Comparison of ENCODE assay signal across 27 mouse cellular contexts in the genomic region with DNA sequence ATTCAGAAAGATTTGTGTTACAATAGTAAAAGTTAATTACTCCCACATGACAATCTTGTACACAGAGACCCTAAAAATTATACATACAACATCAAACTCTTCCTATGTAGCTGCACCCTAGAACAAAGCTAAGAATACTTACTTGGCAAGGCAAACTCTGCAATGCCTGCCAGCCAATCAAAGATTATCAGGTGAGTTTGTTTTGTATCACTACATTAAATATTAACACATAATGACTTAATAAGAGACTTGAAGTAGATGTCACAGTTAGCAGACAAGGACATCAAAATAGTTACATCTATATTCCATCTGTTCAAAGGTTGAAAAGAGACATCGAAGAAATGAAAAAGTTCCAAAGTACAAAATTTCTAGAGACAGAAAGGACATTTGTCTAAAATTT. TPM values are rescaled to one million over a fixed set of nuclear protein-coding genes. Genes with fewer than 3 reads are reported as not detected.
DNase-seq lines count a peak whose midpoint lies in the region; ATAC-seq and TF ChIP-seq lines count a peak whose summit lies in the region.
"Had no signal": no experiment of that assay in that cellular context is flagged by ENCODE, and none has a peak within 500 bp of the region (broad histone marks: within the 10 kb centered on the region; RNA-seq: fewer than 3 reads in every experiment).

No protein-coding gene starts in this region.

- no peak for ATAC-seq in kidney, embryonic 16.5 days (ENCODE audit: low FRiP score, low TSS enrichment)
- no peak for ATAC-seq in liver, embryonic 11.5 days (replicated peaks; ENCODE audit: low FRiP score)
- ATAC-seq: activated CD4-positive, CD25-positive, alpha-beta regulatory T cell, adult 4 months; forebrain, embryonic 15.5 days had no signal

- TF ChIP-seq CTCF in liver, adult 2 months (IDR thresholded peaks at IDR 0.05; ENCODE audit: low read depth, low read length) = no peak

- no peak overlapping the region for H3K4me2 ChIP-seq in kidney, embryonic 16.5 days (replicated peaks; ENCODE audit: low read depth, low read length)
- no peak overlapping the region for H3K4me2 ChIP-seq in liver, embryonic 11.5 days
- H3K4me2 ChIP-seq: embryonic facial prominence, embryonic 13.5 days; forebrain, embryonic 12.5 days; forebrain, embryonic 15.5 days; heart, embryonic 12.5 days; heart, embryonic 15.5 days; hindbrain, embryonic 13.5 days had no signal

- no peak overlapping the region for H3K27ac ChIP-seq in kidney, embryonic 16.5 days (ENCODE audit: low read length)
- H3K27ac ChIP-seq in liver, adult 2 months (replicated peaks; ENCODE audit: insufficient read depth, low read depth, low read length) = no peak overlapping the region
- H3K27ac ChIP-seq in liver, embryonic 11.5 days (ENCODE audit: low read depth, low read length) = no peak overlapping the region
- H3K27ac ChIP-seq: embryonic facial prominence, embryonic 10.5 days; embryonic facial prominence, embryonic 13.5 days; forebrain, embryonic 12.5 days; forebrain, embryonic 15.5 days; heart, embryonic 15.5 days; hindbrain, embryonic 10.5 days; hindbrain, embryonic 13.5 days had no signal

- TF ChIP-seq POLR2A in liver, adult 2 months (IDR thresholded peaks at IDR 0.05; ENCODE audit: extremely low read depth, insufficient read depth, low read length) = no peak

- 90% methylated on average over 1 of the region's 1 CpGs for WGBS in kidney, embryonic 16.5 days
- 36% methylated on average over 1 of the region's 1 CpGs for WGBS in liver, adult 2 months
- WGBS in liver, embryonic 11.5 days = 100% methylated on average over 1 of the region's 1 CpGs

- DNase-seq in kidney, adult 11 months = peak; percentile 23
- DNase-seq in kidney, adult 18-20 months = no peak
- DNase-seq in kidney, adult 9 months = peak; percentile 77
- peak; percentile 78 for DNase-seq in liver, adult 2 months (ENCODE audit: extremely low read depth, low read depth, low spot score)
- no peak for DNase-seq in liver, embryonic 11.5 days (ENCODE audit: low spot score)
- DNase-seq: adrenal gland, adult 8-10 months; adrenal gland, postnatal 25 days; cerebellum, adult 11-12 months; cerebellum, adult 8-10 months; cerebellum, postnatal 10 days; cerebellum, postnatal 36 days; embryo, embryonic 11 days; gastrocnemius, postnatal 25 days; heart, adult 18-20 months; heart, postnatal 10 days; heart, postnatal 36 days had no signal

- no peaks in the 10 kb centered on the region for H3K4me1 ChIP-seq in kidney, embryonic 16.5 days (ENCODE audit: insufficient read depth, low read length)
- H3K4me1 ChIP-seq in liver, adult 2 months (ENCODE audit: control insufficient read depth, insufficient read depth, low read length) = peaks cover 4% of the 10 kb centered on the region
- no peaks in the 10 kb centered on the region for H3K4me1 ChIP-seq in liver, embryonic 11.5 days (replicated peaks; ENCODE audit: control insufficient read depth, insufficient read depth, low read length)
- H3K4me1 ChIP-seq: embryonic facial prominence, embryonic 10.5 days; forebrain, embryonic 12.5 days; forebrain, embryonic 15.5 days; heart, embryonic 12.5 days; heart, embryonic 15.5 days; hindbrain, embryonic 10.5 days; hindbrain, embryonic 13.5 days had no signal

- no peaks in the 10 kb centered on the region for H3K9me3 ChIP-seq in kidney, embryonic 16.5 days (ENCODE audit: low read length)
- no peaks in the 10 kb centered on the region for H3K9me3 ChIP-seq in liver, embryonic 11.5 days (ENCODE audit: control insufficient read depth, low read length)
- H3K9me3 ChIP-seq: embryonic facial prominence, embryonic 10.5 days; embryonic facial prominence, embryonic 13.5 days; forebrain, embryonic 12.5 days; forebrain, embryonic 15.5 days; heart, embryonic 12.5 days; heart, embryonic 15.5 days; hindbrain, embryonic 10.5 days; hindbrain, embryonic 13.5 days had no signal

- no peak overlapping the region for H3K4me3 ChIP-seq in kidney, embryonic 16.5 days (ENCODE audit: low read length)
- H3K4me3 ChIP-seq in liver, adult 2 months (ENCODE audit: insufficient read depth, low read depth, low read length) = no peak overlapping the region
- no peak overlapping the region for H3K4me3 ChIP-seq in liver, embryonic 11.5 days (ENCODE audit: low read depth, low read length)
- H3K4me3 ChIP-seq: embryonic facial prominence, embryonic 10.5 days; embryonic facial prominence, embryonic 13.5 days; erythroblast, embryonic 14.5 days; forebrain, embryonic 12.5 days; forebrain, embryonic 15.5 days; heart, embryonic 12.5 days; heart, embryonic 15.5 days; hindbrain, embryonic 10.5 days; hindbrain, embryonic 13.5 days had no signal

- no peaks in the 10 kb centered on the region for H3K27me3 ChIP-seq in kidney, embryonic 16.5 days (ENCODE audit: insufficient read depth, low read length)
- H3K27me3 ChIP-seq in liver, adult 2 months (ENCODE audit: control insufficient read depth, insufficient read depth, low read length) = no peaks in the 10 kb centered on the region
- no peaks in the 10 kb centered on the region for H3K27me3 ChIP-seq in liver, embryonic 11.5 days (replicated peaks; ENCODE audit: control insufficient read depth, insufficient read depth, low read length)
- H3K27me3 ChIP-seq: embryonic facial prominence, embryonic 13.5 days; forebrain, embryonic 12.5 days; forebrain, embryonic 15.5 days; heart, embryonic 12.5 days; heart, embryonic 15.5 days; hindbrain, embryonic 13.5 days had no signal

- H3K79me2 ChIP-seq in liver, adult 2 months (ENCODE audit: control insufficient read depth, insufficient read depth, low read length) = no peaks in the 10 kb centered on the region; the same call in 1 of the 2 replicates

- no peak overlapping the region for H3K9ac ChIP-seq in kidney, embryonic 16.5 days (replicated peaks; ENCODE audit: low read length)
- H3K9ac ChIP-seq in liver, adult 2 months (ENCODE audit: low read depth, low read length) = no peak overlapping the region
- no peak overlapping the region for H3K9ac ChIP-seq in liver, embryonic 11.5 days (ENCODE audit: low read depth, low read length)
- H3K9ac ChIP-seq: embryonic facial prominence, embryonic 13.5 days; forebrain, embryonic 12.5 days; forebrain, embryonic 15.5 days; heart, embryonic 12.5 days; heart, embryonic 15.5 days; hindbrain, embryonic 13.5 days had no signal

- peaks cover 19% of the 10 kb centered on the region for H3K36me3 ChIP-seq in kidney, embryonic 16.5 days (ENCODE audit: insufficient read depth, low read length)
- H3K36me3 ChIP-seq in liver, adult 2 months (ENCODE audit: control insufficient read depth, insufficient read depth, low read length) = peaks cover 28% of the 10 kb centered on the region
- peaks cover 7% of the 10 kb centered on the region; the same call in 1 of the 2 replicates for H3K36me3 ChIP-seq in liver, embryonic 11.5 days (ENCODE audit: control insufficient read depth, insufficient read depth, low read length)

RNA-seq across cellular contexts. Expression of a gene that starts 58.2 kb away (rescaled TPM):
- 34.6 and 39.5 TPM in 2 replicates for polyA plus RNA-seq in kidney, embryonic 16.5 days (2015; fragmentation: Nextera tagmentation; extraction: Ambion mirVana)
- 31.0 and 31.4 TPM in 2 replicates for total RNA-seq in liver, adult 2 months (2014; rRNA removed)
- polyA plus RNA-seq in liver, adult 2 months (2012; rRNA removed) = 4.7 and 5.0 TPM in 2 replicates
- polyA plus RNA-seq in liver, embryonic 11.5 days (2014; fragmentation: Nextera tagmentation; extraction: Ambion mirVana) = 42.7 and 43.6 TPM in 2 replicates

RNA-seq across cellular contexts. Expression of a gene that starts 58.8 kb away (rescaled TPM):
- polyA plus RNA-seq in kidney, embryonic 16.5 days (2015; fragmentation: Nextera tagmentation; extraction: Ambion mirVana) = 80.8 and 82.9 TPM in 2 replicates
- 23.0 and 24.9 TPM in 2 replicates for total RNA-seq in liver, adult 2 months (2014; rRNA removed)
- 10.7 and 14.7 TPM in 2 replicates for polyA plus RNA-seq in liver, adult 2 months (2012; rRNA removed)
- polyA plus RNA-seq in liver, embryonic 11.5 days (2014; fragmentation: Nextera tagmentation; extraction: Ambion mirVana) = 67.3 and 74.1 TPM in 2 replicates

Comparison
In these comparisons a context has a peak if more than half of its experiments do, and no peak if none do; other contexts are left out.
1. DNase-seq: peak in kidney, adult 11 months (single experiment), kidney, adult 9 months (single experiment) and liver, adult 2 months (single experiment); none in kidney, adult 18-20 months (single experiment) and liver, embryonic 11.5 days (single experiment).